Mouse (Mus musculus): ENCODE results near the gene Adgrg5. TPM values are rescaled to one million over a fixed set of nuclear protein-coding genes. Genes with fewer than 3 reads are reported as not detected.

Gene Adgrg5
- total and polyA plus RNA-seq, 2 experiments from 2014 or later, result 0.11 TPM; not detected in 1

- no peak overlapping the region for H3K9ac ChIP-seq (replicated peaks; ENCODE audit: low read length)
- no peak overlapping the region for H3K4me3 ChIP-seq (ENCODE audit: low read length)
- H3K4me1 ChIP-seq (ENCODE audit: insufficient read depth, low read length), result peaks cover 15% of the 10 kb centered on the region
- DNase-seq (ENCODE audit: low spot score) (peak; percentile 82), ATAC-seq (peak; percentile 78)
- H3K9me3 ChIP-seq (ENCODE audit: low read length), result no peaks in the 10 kb centered on the region
- no peaks in the 10 kb centered on the region; the same call in 1 of the 2 replicates for H3K36me3 ChIP-seq (ENCODE audit: insufficient read depth, low read length)
- no peak for TF ChIP-seq CTCF (IDR thresholded peaks at IDR 0.05; ENCODE audit: low read depth)
- no peak overlapping the region for H3K27ac ChIP-seq
- WGBS, result 68% methylated on average over 12 of the region's 12 CpGs
- no peak overlapping the region for H3K4me2 ChIP-seq (ENCODE audit: low read depth, low read length)
- H3K27me3 ChIP-seq (ENCODE audit: insufficient read depth, low read length), result no peaks in the 10 kb centered on the region
Measured at GRCm38 (mm10) chr8:94904450-94905175, 18.9 kb upstream of the Adgrg5 start.

- no peak for DNase-seq (ENCODE audit: low spot score)
- no peaks in the 10 kb centered on the region for H3K27me3 ChIP-seq (ENCODE audit: insufficient read depth, low read length)
- TF ChIP-seq CTCF (IDR thresholded peaks at IDR 0.05; ENCODE audit: low read depth), result no peak
- H3K4me3 ChIP-seq (ENCODE audit: low read length), result no peak overlapping the region
- H3K4me2 ChIP-seq (ENCODE audit: low read depth, low read length), result no peak overlapping the region
- no peaks in the 10 kb centered on the region; the same call in 1 of the 2 replicates for H3K36me3 ChIP-seq (ENCODE audit: insufficient read depth, low read length)
- H3K9ac ChIP-seq (replicated peaks; ENCODE audit: low read length), result no peak overlapping the region
- ATAC-seq, result no peak
- H3K4me1 ChIP-seq (ENCODE audit: insufficient read depth, low read length), result 0 out of 2 replicates have a peak, but pooled peaks cover 7% of the 10 kb centered on the region
- H3K9me3 ChIP-seq (ENCODE audit: low read length), result no peaks in the 10 kb centered on the region
- 82% methylated on average over 18 of the region's 18 CpGs for WGBS
- no peak overlapping the region for H3K27ac ChIP-seq
Measured at GRCm38 (mm10) chr8:94907591-94908300, 15.7 kb upstream of the Adgrg5 start.

- Histone ChIP-seq H3K4me1 (ENCODE audit: insufficient read depth, low read length) (0 out of 2 replicates have a peak, but pooled peaks cover 7% of the 10 kb centered on the region), H3K4me2 (ENCODE audit: low read depth, low read length) (no peak overlapping the region), H3K9ac (replicated peaks; ENCODE audit: low read length) (no peak overlapping the region), H3K9me3 (ENCODE audit: low read length) (no peaks in the 10 kb centered on the region), H3K36me3 (ENCODE audit: insufficient read depth, low read length) (no peaks in the 10 kb centered on the region), H3K27ac (no peak overlapping the region), H3K27me3 (ENCODE audit: insufficient read depth, low read length) (peaks cover 2% of the 10 kb centered on the region; the same call in 1 of the 2 replicates), H3K4me3 (ENCODE audit: low read length) (no peak overlapping the region)
- peak; percentile 93 for TF ChIP-seq CTCF (IDR thresholded peaks at IDR 0.05; ENCODE audit: low read depth)
- ATAC-seq (peak; percentile 46; the same call in 1 of the 2 replicates), DNase-seq (ENCODE audit: low spot score) (peak; percentile 88)
- 8% methylated on average over 4 of the region's 4 CpGs for WGBS
Measured at GRCm38 (mm10) chr8:94908847-94909246, 14.6 kb upstream of the Adgrg5 start.

- 5% methylated on average over 77 of the region's 77 CpGs for WGBS
- peak; percentile 56; the same call in 1 of the 2 replicates for TF ChIP-seq CTCF (IDR thresholded peaks at IDR 0.05; ENCODE audit: low read depth)
- ATAC-seq (peak; percentile 60), DNase-seq (ENCODE audit: low spot score) (peak; percentile 65)
- peaks cover 13% of the 10 kb centered on the region; the same call in 1 of the 2 replicates for H3K27me3 ChIP-seq (ENCODE audit: insufficient read depth, low read length)
- H3K36me3 ChIP-seq (ENCODE audit: insufficient read depth, low read length), result no peaks in the 10 kb centered on the region
- no peaks in the 10 kb centered on the region for H3K9me3 ChIP-seq (ENCODE audit: low read length)
- H3K4me3 ChIP-seq (ENCODE audit: low read length), result peak overlapping the region; percentile 43
- no peak overlapping the region for H3K27ac ChIP-seq
- H3K4me2 ChIP-seq (ENCODE audit: low read depth, low read length), result peak overlapping the region; percentile 71
- H3K4me1 ChIP-seq (ENCODE audit: insufficient read depth, low read length), result peaks cover 21% of the 10 kb centered on the region
- H3K9ac ChIP-seq (replicated peaks; ENCODE audit: low read length), result peak overlapping the region; percentile 43
Measured at GRCm38 (mm10) chr8:94913061-94913660, 10.3 kb upstream of the Adgrg5 start.

GRCm38 (mm10) chr8:94914256-94914655, 9.2 kb upstream of the Adgrg5 start:
- no peaks in the 10 kb centered on the region for H3K9me3 ChIP-seq (ENCODE audit: low read length)
- no peak overlapping the region for H3K4me3 ChIP-seq (ENCODE audit: low read length)
- H3K36me3 ChIP-seq (ENCODE audit: insufficient read depth, low read length), result no peaks in the 10 kb centered on the region
- no peak overlapping the region for H3K27ac ChIP-seq
- WGBS, result 75% methylated on average over 6 of the region's 6 CpGs
- ATAC-seq (no peak), DNase-seq (ENCODE audit: low spot score) (no peak)
- H3K27me3 ChIP-seq (ENCODE audit: insufficient read depth, low read length), result peaks cover 13% of the 10 kb centered on the region; the same call in 1 of the 2 replicates
- peaks cover 21% of the 10 kb centered on the region for H3K4me1 ChIP-seq (ENCODE audit: insufficient read depth, low read length)
- no peak overlapping the region for H3K4me2 ChIP-seq (ENCODE audit: low read depth, low read length)
- no peak for TF ChIP-seq CTCF (IDR thresholded peaks at IDR 0.05; ENCODE audit: low read depth)
- no peak overlapping the region for H3K9ac ChIP-seq (replicated peaks; ENCODE audit: low read length)

GRCm38 (mm10) chr8:94914701-94915101, 8.8 kb upstream of the Adgrg5 start:
- no peaks in the 10 kb centered on the region for H3K9me3 ChIP-seq (ENCODE audit: low read length)
- no peaks in the 10 kb centered on the region for H3K36me3 ChIP-seq (ENCODE audit: insufficient read depth, low read length)
- H3K4me2 ChIP-seq (ENCODE audit: low read depth, low read length), result no peak overlapping the region
- 41% methylated on average over 3 of the region's 3 CpGs for WGBS
- no peak overlapping the region for H3K4me3 ChIP-seq (ENCODE audit: low read length)
- ATAC-seq, result peak; percentile 18; the same call in 1 of the 2 replicates
- H3K27ac ChIP-seq, result no peak overlapping the region
- no peak for TF ChIP-seq CTCF (IDR thresholded peaks at IDR 0.05; ENCODE audit: low read depth)
- peak; percentile 73 for DNase-seq (ENCODE audit: low spot score)
- H3K4me1 ChIP-seq (ENCODE audit: insufficient read depth, low read length), result peaks cover 21% of the 10 kb centered on the region
- no peak overlapping the region for H3K9ac ChIP-seq (replicated peaks; ENCODE audit: low read length)
- peaks cover 13% of the 10 kb centered on the region; the same call in 1 of the 2 replicates for H3K27me3 ChIP-seq (ENCODE audit: insufficient read depth, low read length)
